Mouse (Mus musculus): ENCODE results near the gene Catsperb. TPM values are rescaled to one million over a fixed set of nuclear protein-coding genes. Genes with fewer than 3 reads are reported as not detected.
"Not testable (repeated sequence)": the region's sequence is repeated elsewhere in the genome, so short reads cannot be mapped to it uniquely, and the experiment has no call there.

Gene Catsperb
- not detected in 2 replicates for polyA plus RNA-seq (2014; fragmentation: Nextera tagmentation; extraction: Ambion mirVana)

DNA sequence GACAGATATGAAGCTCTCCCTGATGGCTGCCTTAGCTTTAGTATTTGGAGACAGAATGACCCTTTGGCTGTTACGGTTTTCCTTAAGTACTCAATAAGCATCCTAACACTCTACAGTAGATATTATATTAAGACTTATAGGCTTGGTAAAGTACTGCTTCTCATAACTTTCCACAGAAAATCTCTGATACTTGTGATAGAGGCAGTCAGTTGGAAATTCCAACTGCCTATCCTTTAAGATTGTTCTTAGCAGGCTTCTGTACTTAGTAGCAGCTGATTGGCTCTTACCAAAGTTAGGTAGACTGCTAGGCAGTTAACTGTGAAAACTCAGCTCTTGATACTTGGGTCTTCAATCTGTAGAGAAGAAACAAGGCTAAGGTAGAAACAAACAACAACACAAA lies at the start of gene Catsperb:
Gene Catsperb (plus strand): TSS at position 301 of the 400 bp plus-strand sequence.
- ATAC-seq (ENCODE audit: insufficient number of reproducible peaks, low FRiP score, low TSS enrichment, low read depth); H3K4me2 ChIP-seq (ENCODE audit: low read depth, severe bottlenecking); H3K27ac ChIP-seq (replicated peaks; ENCODE audit: low read depth, low read length); H3K9ac ChIP-seq (ENCODE audit: low read length); H3K4me3 ChIP-seq (ENCODE audit: low read depth, low read length); H3K27me3 ChIP-seq (ENCODE audit: control insufficient read depth, insufficient read depth, low read length); H3K9me3 ChIP-seq (ENCODE audit: control insufficient read depth, low read length); H3K36me3 ChIP-seq (ENCODE audit: control insufficient read depth, insufficient read depth, low read length); H3K4me1 ChIP-seq (ENCODE audit: control insufficient read depth, insufficient read depth, low read length); DNase-seq (ENCODE audit: low spot score): not testable (repeated sequence)
- WGBS: 92% methylated on average over 1 of the region's 1 CpGs

DNA sequence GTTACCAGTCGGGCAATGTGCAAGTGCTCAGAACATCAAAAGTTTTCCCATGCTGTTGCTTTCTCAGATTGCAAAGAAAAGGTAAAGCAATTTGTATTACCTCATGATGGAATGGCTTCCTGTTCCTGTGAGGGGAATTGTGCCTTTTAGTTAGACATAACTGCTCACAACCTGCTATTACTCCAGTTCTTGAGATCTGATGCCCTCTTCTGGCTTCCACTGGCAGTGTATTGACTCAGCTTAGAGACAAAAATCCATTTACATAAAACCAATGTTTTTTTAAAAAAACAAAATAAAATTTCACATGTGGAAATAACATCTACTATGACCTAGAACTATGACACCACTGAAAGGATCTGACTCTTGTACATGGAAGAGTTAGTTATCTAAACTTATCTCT lies 43.0 kb upstream of the Catsperb start:
- not testable (repeated sequence) for H3K27ac ChIP-seq (replicated peaks; ENCODE audit: low read depth, low read length); H3K4me1 ChIP-seq (ENCODE audit: control insufficient read depth, insufficient read depth, low read length); H3K4me2 ChIP-seq (ENCODE audit: low read depth, severe bottlenecking); H3K4me3 ChIP-seq (ENCODE audit: low read depth, low read length); H3K36me3 ChIP-seq (ENCODE audit: control insufficient read depth, insufficient read depth, low read length); H3K9me3 ChIP-seq (ENCODE audit: control insufficient read depth, low read length); H3K9ac ChIP-seq (ENCODE audit: low read length); H3K27me3 ChIP-seq (ENCODE audit: control insufficient read depth, insufficient read depth, low read length); DNase-seq (ENCODE audit: low spot score); ATAC-seq (ENCODE audit: insufficient number of reproducible peaks, low FRiP score, low TSS enrichment, low read depth)
- 75% methylated on average over 1 of the region's 1 CpGs for WGBS

DNA sequence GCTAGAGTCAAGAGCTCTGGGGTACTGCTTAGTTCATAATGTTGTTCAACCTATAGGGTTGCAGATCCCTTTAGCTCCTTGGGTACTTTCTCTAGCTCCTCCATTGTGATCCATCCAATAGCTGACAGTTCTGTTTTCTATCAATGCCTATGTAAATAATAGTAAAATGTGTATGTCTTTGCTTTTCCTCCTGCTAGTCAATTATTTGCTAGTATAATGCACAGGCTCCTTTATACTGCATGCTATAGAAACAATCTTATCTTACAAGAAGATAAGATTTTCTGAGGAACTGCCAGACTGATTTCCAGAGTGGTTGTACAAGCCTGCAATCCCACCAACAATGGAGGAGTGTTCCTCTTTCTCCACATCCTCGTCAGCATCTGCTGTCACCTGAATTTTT lies 23.0 kb upstream of the Catsperb start:
- not testable (repeated sequence) for H3K4me3 ChIP-seq (ENCODE audit: low read depth, low read length); H3K9me3 ChIP-seq (ENCODE audit: control insufficient read depth, low read length); DNase-seq (ENCODE audit: low spot score); H3K27me3 ChIP-seq (ENCODE audit: control insufficient read depth, insufficient read depth, low read length); H3K36me3 ChIP-seq (ENCODE audit: control insufficient read depth, insufficient read depth, low read length); H3K27ac ChIP-seq (replicated peaks; ENCODE audit: low read depth, low read length); H3K4me2 ChIP-seq (ENCODE audit: low read depth, severe bottlenecking); H3K9ac ChIP-seq (ENCODE audit: low read length); ATAC-seq (ENCODE audit: insufficient number of reproducible peaks, low FRiP score, low TSS enrichment, low read depth); H3K4me1 ChIP-seq (ENCODE audit: control insufficient read depth, insufficient read depth, low read length)
- no CpG with 5 or more reads among the region's 1 CpGs for WGBS

DNA sequence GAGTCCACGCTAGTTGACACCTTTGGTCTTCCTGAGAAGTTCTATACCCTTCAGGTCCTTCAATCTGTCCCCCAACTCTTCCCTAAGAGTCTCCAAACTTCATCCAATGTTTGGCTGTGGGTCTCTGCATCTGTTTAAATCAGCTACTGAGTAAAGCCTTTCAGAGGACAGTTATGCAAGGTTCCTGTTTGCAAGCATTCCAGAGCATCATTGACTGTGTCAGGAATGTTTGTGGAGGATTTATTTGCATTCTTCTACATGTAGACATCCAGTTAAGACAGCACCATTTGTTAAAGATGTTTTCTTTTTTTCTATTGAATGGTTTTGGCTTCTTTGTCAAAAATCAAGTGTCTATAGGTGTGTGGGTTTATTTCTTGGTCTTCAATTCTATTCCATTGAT lies 21.7 kb downstream of the Catsperb start:
- no peak overlapping the region for H3K9ac ChIP-seq (ENCODE audit: low read length)
- H3K9me3 ChIP-seq (ENCODE audit: control insufficient read depth, low read length): no peaks in the 10 kb centered on the region
- no peak overlapping the region for H3K4me2 ChIP-seq (ENCODE audit: low read depth, severe bottlenecking)
- WGBS: 79% methylated on average over 1 of the region's 1 CpGs
- H3K4me1 ChIP-seq (ENCODE audit: control insufficient read depth, insufficient read depth, low read length): no peaks in the 10 kb centered on the region
- no peaks in the 10 kb centered on the region for H3K36me3 ChIP-seq (ENCODE audit: control insufficient read depth, insufficient read depth, low read length)
- H3K27me3 ChIP-seq (ENCODE audit: control insufficient read depth, insufficient read depth, low read length): no peaks in the 10 kb centered on the region
- no peak overlapping the region for H3K27ac ChIP-seq (replicated peaks; ENCODE audit: low read depth, low read length)
- DNase-seq (ENCODE audit: low spot score): no peak
- no peak for ATAC-seq (ENCODE audit: insufficient number of reproducible peaks, low FRiP score, low TSS enrichment, low read depth)
- no peak overlapping the region for H3K4me3 ChIP-seq (ENCODE audit: low read depth, low read length)

DNA sequence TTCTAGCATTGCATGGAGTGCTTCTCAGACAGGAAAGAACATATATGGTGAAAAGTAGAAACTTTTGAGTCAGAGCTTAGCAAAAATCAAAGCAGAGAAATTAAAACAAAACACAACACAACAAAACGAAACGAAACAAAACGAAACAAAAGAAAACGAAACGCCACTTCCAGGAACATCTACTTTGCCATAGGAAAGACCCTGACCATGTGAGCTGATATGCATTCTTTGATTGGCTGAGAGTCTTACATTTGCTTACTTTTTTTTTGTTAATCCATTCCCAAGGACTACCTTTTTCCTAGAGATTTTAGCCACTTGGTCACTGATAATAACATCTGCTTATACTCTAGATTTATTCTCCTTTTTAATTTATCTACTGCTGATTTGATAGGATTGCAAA lies 57.6 kb downstream of the Catsperb start:
- WGBS: 96% methylated on average over 5 of the region's 5 CpGs

DNA sequence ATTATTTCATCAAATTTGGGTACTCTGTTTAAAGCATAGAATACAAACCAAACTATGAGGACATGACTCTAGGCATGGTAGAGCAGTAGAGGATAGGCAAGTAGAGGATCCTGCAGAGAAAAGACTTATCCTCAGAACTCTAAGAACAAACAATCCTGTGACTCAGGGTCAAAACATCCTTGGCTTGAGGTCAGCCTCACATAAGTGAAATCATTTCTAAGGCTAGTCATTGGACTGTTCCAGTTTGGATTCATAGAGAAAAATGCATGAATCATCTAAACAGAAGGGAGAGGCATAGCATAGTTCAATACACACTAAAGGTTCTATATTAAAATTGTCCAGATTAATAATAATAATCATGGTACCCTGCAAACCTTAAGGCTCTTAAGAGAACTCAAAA lies 79.1 kb downstream of the Catsperb start:
- H3K27me3 ChIP-seq (ENCODE audit: control insufficient read depth, insufficient read depth, low read length): no peaks in the 10 kb centered on the region
- no peaks in the 10 kb centered on the region for H3K4me1 ChIP-seq (ENCODE audit: control insufficient read depth, insufficient read depth, low read length)
- H3K27ac ChIP-seq (replicated peaks; ENCODE audit: low read depth, low read length): no peak overlapping the region
- no peak overlapping the region for H3K4me3 ChIP-seq (ENCODE audit: low read depth, low read length)
- DNase-seq (ENCODE audit: low spot score) (no peak), ATAC-seq (ENCODE audit: insufficient number of reproducible peaks, low FRiP score, low TSS enrichment, low read depth) (no peak)
- H3K9ac ChIP-seq (ENCODE audit: low read length): no peak overlapping the region
- no peaks in the 10 kb centered on the region for H3K9me3 ChIP-seq (ENCODE audit: control insufficient read depth, low read length)
- H3K4me2 ChIP-seq (ENCODE audit: low read depth, severe bottlenecking): no peak overlapping the region
- no peaks in the 10 kb centered on the region for H3K36me3 ChIP-seq (ENCODE audit: control insufficient read depth, insufficient read depth, low read length)

More for the DNA sequence above, 57.6 kb downstream of the Catsperb start:
- Histone ChIP-seq H3K36me3 (ENCODE audit: control insufficient read depth, insufficient read depth, low read length) (no peaks in the 10 kb centered on the region), H3K4me2 (ENCODE audit: low read depth, severe bottlenecking) (no peak overlapping the region), H3K9me3 (ENCODE audit: control insufficient read depth, low read length) (no peaks in the 10 kb centered on the region), H3K9ac (ENCODE audit: low read length) (no peak overlapping the region), H3K27me3 (ENCODE audit: control insufficient read depth, insufficient read depth, low read length) (no peaks in the 10 kb centered on the region), H3K4me3 (ENCODE audit: low read depth, low read length) (no peak overlapping the region), H3K4me1 (ENCODE audit: control insufficient read depth, insufficient read depth, low read length) (no peaks in the 10 kb centered on the region), H3K27ac (replicated peaks; ENCODE audit: low read depth, low read length) (no peak overlapping the region)
- DNase-seq (ENCODE audit: low spot score): no peak
- no peak for ATAC-seq (ENCODE audit: insufficient number of reproducible peaks, low FRiP score, low TSS enrichment, low read depth)

DNA sequence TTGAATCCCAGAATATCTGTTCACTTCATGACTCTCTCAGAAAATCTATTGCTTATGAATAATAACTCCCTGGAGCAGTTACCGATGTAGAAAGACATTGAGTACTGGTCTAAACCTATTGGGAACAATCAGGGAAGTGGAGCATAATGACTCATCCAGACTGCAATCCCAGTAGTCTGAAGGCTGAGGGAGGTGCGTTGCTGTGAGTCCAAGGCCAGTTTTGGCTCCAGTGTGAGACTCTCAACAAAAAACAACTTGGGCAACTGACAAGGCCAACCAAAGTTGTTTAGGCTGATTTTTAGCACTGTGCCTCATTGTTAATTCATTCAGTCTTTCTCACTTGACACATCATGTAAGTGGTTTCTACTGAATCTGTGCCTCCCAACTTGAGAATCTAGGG lies 106.9 kb downstream of the Catsperb start:
- not testable (repeated sequence) for H3K27me3 ChIP-seq (ENCODE audit: control insufficient read depth, insufficient read depth, low read length); DNase-seq (ENCODE audit: low spot score); H3K36me3 ChIP-seq (ENCODE audit: control insufficient read depth, insufficient read depth, low read length); H3K4me2 ChIP-seq (ENCODE audit: low read depth, severe bottlenecking); H3K4me3 ChIP-seq (ENCODE audit: low read depth, low read length); H3K9ac ChIP-seq (ENCODE audit: low read length); H3K9me3 ChIP-seq (ENCODE audit: control insufficient read depth, low read length); H3K27ac ChIP-seq (replicated peaks; ENCODE audit: low read depth, low read length); H3K4me1 ChIP-seq (ENCODE audit: control insufficient read depth, insufficient read depth, low read length); ATAC-seq (ENCODE audit: insufficient number of reproducible peaks, low FRiP score, low TSS enrichment, low read depth)
- WGBS: 86% methylated on average over 2 of the region's 2 CpGs

DNA sequence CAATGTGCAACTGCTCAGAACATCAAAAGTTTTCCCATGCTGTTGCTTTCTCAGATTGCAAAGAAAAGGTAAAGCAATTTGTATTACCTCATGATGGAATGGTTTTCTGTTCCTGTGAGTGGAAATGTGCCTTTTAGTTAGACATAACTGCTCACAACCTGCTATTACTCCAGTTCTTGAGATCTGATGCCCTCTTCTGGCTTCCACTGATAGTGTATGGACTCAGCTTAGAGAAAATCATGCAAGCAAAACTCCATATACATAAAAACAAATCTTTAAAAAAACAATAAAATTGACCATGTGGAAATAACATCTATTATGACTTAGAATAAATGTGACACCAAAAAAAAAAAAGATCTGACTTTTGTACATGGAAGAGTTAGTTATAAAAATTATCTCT lies 202.2 kb downstream of the Catsperb start:
- H3K4me3 ChIP-seq (ENCODE audit: low read depth, low read length); H3K4me2 ChIP-seq (ENCODE audit: low read depth, severe bottlenecking); DNase-seq (ENCODE audit: low spot score); H3K27me3 ChIP-seq (ENCODE audit: control insufficient read depth, insufficient read depth, low read length); H3K9me3 ChIP-seq (ENCODE audit: control insufficient read depth, low read length); H3K4me1 ChIP-seq (ENCODE audit: control insufficient read depth, insufficient read depth, low read length); H3K27ac ChIP-seq (replicated peaks; ENCODE audit: low read depth, low read length); ATAC-seq (ENCODE audit: insufficient number of reproducible peaks, low FRiP score, low TSS enrichment, low read depth); H3K36me3 ChIP-seq (ENCODE audit: control insufficient read depth, insufficient read depth, low read length); H3K9ac ChIP-seq (ENCODE audit: low read length): not testable (repeated sequence)

DNA sequence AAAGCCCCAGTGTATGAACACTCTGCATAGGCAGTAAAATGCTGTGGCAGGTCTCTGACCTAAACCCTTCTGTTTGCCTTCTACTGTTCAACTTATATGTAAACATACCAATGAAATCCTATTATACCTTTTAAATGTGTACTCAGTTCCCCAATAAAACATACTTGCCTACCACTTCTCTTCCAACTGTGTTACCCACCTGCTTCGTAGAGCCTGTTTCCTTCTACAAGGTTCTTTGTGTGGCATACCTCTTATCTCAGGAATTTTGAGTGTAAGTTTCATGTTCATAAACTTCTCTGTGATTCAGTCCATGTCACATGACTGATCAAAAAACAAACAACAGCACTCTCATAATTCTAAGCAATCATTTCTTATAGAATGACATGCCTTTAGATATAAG lies 228.7 kb downstream of the Catsperb start:
- ATAC-seq (ENCODE audit: insufficient number of reproducible peaks, low FRiP score, low TSS enrichment, low read depth) (no peak), DNase-seq (ENCODE audit: low spot score) (no peak)
- Histone ChIP-seq H3K4me3 (ENCODE audit: low read depth, low read length) (no peak overlapping the region), H3K9me3 (ENCODE audit: control insufficient read depth, low read length) (no peaks in the 10 kb centered on the region), H3K4me1 (ENCODE audit: control insufficient read depth, insufficient read depth, low read length) (no peaks in the 10 kb centered on the region), H3K27me3 (ENCODE audit: control insufficient read depth, insufficient read depth, low read length) (no peaks in the 10 kb centered on the region), H3K36me3 (ENCODE audit: control insufficient read depth, insufficient read depth, low read length) (no peaks in the 10 kb centered on the region), H3K27ac (replicated peaks; ENCODE audit: low read depth, low read length) (no peak overlapping the region), H3K9ac (ENCODE audit: low read length) (no peak overlapping the region), H3K4me2 (ENCODE audit: low read depth, severe bottlenecking) (no peak overlapping the region)
- 89% methylated on average over 1 of the region's 1 CpGs for WGBS
